Comparison of ENCODE assay signal across 7 mouse cellular contexts in genomic region chr19:43524187-43525103, GRCm38 (mm10). TPM values are rescaled to one million over a fixed set of nuclear protein-coding genes. Genes with fewer than 3 reads are reported as not detected.
DNase-seq lines count a peak whose midpoint lies in the region; ATAC-seq and TF ChIP-seq lines count a peak whose summit lies in the region.

Gene Got1, minus strand, starts transcription at chr19:43524605.

- peak within 1 kb of the TSS; percentile 83 for H3K4me3 ChIP-seq in embryonic facial prominence, embryonic 10.5 days
- peak within 1 kb of the TSS; percentile 60 for H3K4me3 ChIP-seq in intestine, postnatal 0 days (ENCODE audit: low read depth, low read length)
- peak within 1 kb of the TSS; percentile 67 for H3K4me3 ChIP-seq in midbrain, embryonic 12.5 days
- peak within 1 kb of the TSS; percentile 84 for H3K4me3 ChIP-seq in small intestine, adult 2 months (ENCODE audit: low read depth, low read length)

- ATAC-seq in intestine, postnatal 0 days: peak; percentile 98
- ATAC-seq in midbrain, embryonic 12.5 days (ENCODE audit: low FRiP score, low read depth): peak; percentile 100

- H3K9ac ChIP-seq in intestine, postnatal 0 days (ENCODE audit: low read depth, low read length): peak within 1 kb of the TSS; percentile 67
- H3K9ac ChIP-seq in midbrain, embryonic 12.5 days (replicated peaks): peak within 1 kb of the TSS; percentile 70

- peaks cover 27% of the 10 kb centered on the region for H3K27me3 ChIP-seq in embryonic facial prominence, embryonic 10.5 days (replicated peaks; ENCODE audit: low read depth, poor library complexity, severe bottlenecking)
- H3K27me3 ChIP-seq in intestine, postnatal 0 days (replicated peaks; ENCODE audit: control insufficient read depth, insufficient read depth, low read length): 0 out of 2 replicates have a peak, but pooled peaks cover 5% of the 10 kb centered on the region
- H3K27me3 ChIP-seq in midbrain, embryonic 12.5 days: peaks cover 9% of the 10 kb centered on the region
- H3K27me3 ChIP-seq in small intestine, adult 2 months (ENCODE audit: control insufficient read depth, insufficient read depth, low read length): no peaks in the 10 kb centered on the region

- peak; percentile 94 for DNase-seq in adrenal gland, postnatal 10 days
- peak; percentile 96 for DNase-seq in embryonic facial prominence, embryonic 10.5 days (ENCODE audit: low spot score)
- DNase-seq in gonadal fat pad, adult 2 months (ENCODE audit: low read depth): peak; percentile 79
- peak; percentile 95 for DNase-seq in left cerebral cortex, postnatal 4 days

- H3K9me3 ChIP-seq in embryonic facial prominence, embryonic 10.5 days: no peaks in the 10 kb centered on the region
- no peaks in the 10 kb centered on the region for H3K9me3 ChIP-seq in intestine, postnatal 0 days (ENCODE audit: control insufficient read depth)
- no peaks in the 10 kb centered on the region for H3K9me3 ChIP-seq in midbrain, embryonic 12.5 days

- peak; percentile 17 for TF ChIP-seq CTCF in intestine, postnatal 0 days (IDR thresholded peaks at IDR 0.05; ENCODE audit: low read depth)
- TF ChIP-seq CTCF in small intestine, adult 2 months (IDR thresholded peaks at IDR 0.05; ENCODE audit: extremely low read depth, insufficient read length, insufficient replicate concordance, low read depth, low read length): no peak

- H3K36me3 ChIP-seq in embryonic facial prominence, embryonic 10.5 days (replicated peaks): peaks cover under 1% of the 10 kb centered on the region; the same call in 1 of the 2 replicates
- no peaks in the 10 kb centered on the region for H3K36me3 ChIP-seq in intestine, postnatal 0 days (ENCODE audit: control insufficient read depth, insufficient read depth)
- no peaks in the 10 kb centered on the region for H3K36me3 ChIP-seq in midbrain, embryonic 12.5 days
- peaks cover 5% of the 10 kb centered on the region; the same call in 1 of the 2 replicates for H3K36me3 ChIP-seq in small intestine, adult 2 months (ENCODE audit: control insufficient read depth, insufficient read depth, low read length)

- H3K27ac ChIP-seq in embryonic facial prominence, embryonic 10.5 days (replicated peaks): peak within 1 kb of the TSS; percentile 90
- peak within 1 kb of the TSS; percentile 74 for H3K27ac ChIP-seq in intestine, postnatal 0 days (ENCODE audit: low read depth, low read length)
- peak within 1 kb of the TSS; percentile 65 for H3K27ac ChIP-seq in midbrain, embryonic 12.5 days (replicated peaks)
- H3K27ac ChIP-seq in small intestine, adult 2 months (ENCODE audit: insufficient read depth, low read depth, low read length): peak within 1 kb of the TSS; percentile 77

- intact Hi-C loops in left cerebral cortex, postnatal 4 days (cut with DNase I): no loop called here

- under 1% methylated on average over 58 of the region's 58 CpGs for WGBS in embryonic facial prominence, embryonic 10.5 days
- WGBS in intestine, postnatal 0 days: under 1% methylated on average over 58 of the region's 58 CpGs
- whole genome bisulfite sequencing in midbrain, embryonic 12.5 days: under 1% methylated on average over 58 of the region's 58 CpGs
- WGBS in small intestine, adult 2 months: under 1% methylated on average over 58 of the region's 58 CpGs

- H3K4me2 ChIP-seq in intestine, postnatal 0 days (replicated peaks; ENCODE audit: low read depth): peak within 1 kb of the TSS; percentile 88
- peak within 1 kb of the TSS; percentile 65 for H3K4me2 ChIP-seq in midbrain, embryonic 12.5 days (replicated peaks)

- peak; percentile 73 for TF ChIP-seq POLR2A in small intestine, adult 2 months (IDR thresholded peaks at IDR 0.05; ENCODE audit: low read depth, low read length)

- H3K4me1 ChIP-seq in embryonic facial prominence, embryonic 10.5 days: peaks cover 44% of the 10 kb centered on the region
- peaks cover 10% of the 10 kb centered on the region for H3K4me1 ChIP-seq in intestine, postnatal 0 days (replicated peaks; ENCODE audit: control insufficient read depth, insufficient read depth, low read length)
- H3K4me1 ChIP-seq in midbrain, embryonic 12.5 days: peaks cover 39% of the 10 kb centered on the region
- peaks cover 11% of the 10 kb centered on the region; the same call in 1 of the 2 replicates for H3K4me1 ChIP-seq in small intestine, adult 2 months (ENCODE audit: control insufficient read depth, insufficient read depth, insufficient read length, low read length)

RNA-seq across cellular contexts. Expression of gene Got1, which starts in this region (rescaled TPM):
- total RNA-seq in adrenal gland, postnatal 10 days (2021): 100 to 1,000 TPM in 1 of 2 experiments, 10 to 100 TPM in 1; 83.4 to 147 TPM
- polyA plus RNA-seq in embryonic facial prominence, embryonic 10.5 days (2016; fragmentation: Nextera tagmentation; extraction: Ambion mirVana): 55.4 and 57.9 TPM in 2 replicates
- polyA plus RNA-seq in gonadal fat pad, adult 2 months (2012; rRNA removed): 17.5 and 17.7 TPM in 2 replicates
- polyA plus RNA-seq in intestine, postnatal 0 days (2015; fragmentation: Nextera tagmentation; extraction: Ambion mirVana): 82.3 and 85.0 TPM in 2 replicates
- total RNA-seq in left cerebral cortex, postnatal 4 days (2021): 10 to 100 TPM; 75.4 to 89.8 TPM
- polyA plus RNA-seq in midbrain, embryonic 12.5 days (2016; fragmentation: Nextera tagmentation; extraction: Ambion mirVana): 55.1 and 56.2 TPM in 2 replicates
- polyA plus RNA-seq in small intestine, adult 2 months (2012; rRNA removed): 36.0 and 41.3 TPM in 2 replicates

Comparison
In these comparisons a context has a peak if more than half of its experiments do, and no peak if none do; other contexts are left out.
1. Peak in every context shown above with its lines: DNase-seq, ATAC-seq, H3K4me3 ChIP-seq and H3K27ac ChIP-seq.